Mouse (Mus musculus) lung, postnatal 0 days (tissue): Measurements from ENCODE around the gene Clec2l.
"Not testable (repeated sequence)": the region's sequence is repeated elsewhere in the genome, so short reads cannot be mapped to it uniquely, and the experiment has no call there.

ENCODE experiments used
- CTCF ChIP-seq: IDR thresholded peaks from 2 replicates; pipeline ENCODE4 v1.5.1; 2016; ENCODE audit warnings: antibody characterized with exemption, mild to moderate bottlenecking
- EP300 ChIP-seq: IDR thresholded peaks from 2 replicates; pipeline ENCODE4 v1.6.1; 2016; ENCODE audit warnings: antibody characterized with exemption, mild to moderate bottlenecking, control low read depth

DNA sequence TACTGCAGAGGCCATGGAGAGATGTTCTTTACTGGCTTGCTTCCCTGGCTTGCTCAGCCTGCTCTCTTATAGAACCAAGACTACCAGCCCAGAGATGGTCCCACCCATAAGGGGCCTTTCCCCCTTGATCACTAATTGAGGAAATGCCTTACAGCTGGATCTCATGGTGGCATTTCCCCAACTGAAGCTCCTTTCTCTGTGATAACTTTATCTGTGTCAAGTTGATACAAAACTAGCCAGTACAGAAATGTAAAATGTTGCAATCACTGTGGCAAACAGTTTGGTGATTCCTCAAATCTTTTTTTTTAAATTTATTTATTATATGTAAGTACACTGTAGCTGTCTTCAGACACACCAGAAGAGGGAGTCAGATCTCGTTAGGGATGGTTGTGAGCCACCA is 7.6 kb downstream of the Clec2l start:
- not testable (repeated sequence) for TF ChIP-seq CTCF, EP300
